Mouse (Mus musculus) forebrain, embryonic 14.5 days (tissue): ENCODE measurements at regions not wholly inside any gene's neighbourhood (a gene's known extent, or its start where the extent isn't known, plus 50 kb on each side); places are given as distances from the start of the nearest gene placed in this dataset.

Source experiments
- ATAC-seq: fragments of 200-750 bp; cut with Nextera tagmentation; 2 replicates; pipeline ENCODE4 v1.8.0; 2017; ENCODE audit warnings: mild to moderate bottlenecking, moderate library complexity
- DNase-seq: peaks from one replicate; pipeline ENCODE4 v3.0.0-alpha.2; 2015; ENCODE audit warnings: low spot score
- H3K27ac ChIP-seq: fragments of 300-500 bp; sonication (generic); 2 replicates; pipeline ENCODE4 v1.5.1; 2014; ENCODE audit warnings: low read depth, mild to moderate bottlenecking, control low read depth, low read length, moderate library complexity
- H3K27me3 ChIP-seq: fragments of 300-500 bp; sonication (generic); replicated peaks from 2 replicates; pipeline ENCODE4 v1.6.1; 2014; ENCODE audit warnings: low read length, control low read depth, mixed read lengths; ENCODE audit not compliant: control insufficient read depth, insufficient read depth
- H3K36me3 ChIP-seq: fragments of 300-500 bp; sonication (generic); 2 replicates; pipeline ENCODE4 v1.6.1; 2014; ENCODE audit warnings: low read length, control low read depth; ENCODE audit not compliant: control insufficient read depth, insufficient read depth
- H3K4me1 ChIP-seq: fragments of 300-500 bp; sonication (generic); 2 replicates; pipeline ENCODE4 v1.6.1; 2014; ENCODE audit warnings: antibody characterized with exemption, low read length, control low read depth; ENCODE audit not compliant: control insufficient read depth, insufficient read depth
- H3K4me2 ChIP-seq: fragments of 300-500 bp; sonication (generic); 2 replicates; pipeline ENCODE4 v1.6.1; 2014; ENCODE audit warnings: mild to moderate bottlenecking, control low read depth, low read length
- H3K4me3 ChIP-seq: fragments of 300-500 bp; sonication (generic); 2 replicates; pipeline ENCODE4 v1.5.1; 2014; ENCODE audit warnings: low read depth, low read length, control low read depth
- H3K9ac ChIP-seq: fragments of 300-500 bp; sonication (generic); 2 replicates; pipeline ENCODE4 v1.6.1; 2014; ENCODE audit warnings: mild to moderate bottlenecking, low read length, control low read depth, moderate library complexity
- H3K9me3 ChIP-seq: fragments of 300-500 bp; sonication (generic); replicated peaks from 2 replicates; pipeline ENCODE4 v1.6.1; 2016; ENCODE audit warnings: low read length, control low read depth, mixed read lengths; ENCODE audit not compliant: control insufficient read depth
- WGBS: fragments of 180-500 bp; shearing (Covaris S2); extraction: QIAGEN DNeasy Blood & Tissue Kit; methylation state at CpG from one replicate; pipeline ENCODE4 v1.1.7; 2014; 5-methylcytosine and 5-hydroxymethylcytosine counted together

DNA sequence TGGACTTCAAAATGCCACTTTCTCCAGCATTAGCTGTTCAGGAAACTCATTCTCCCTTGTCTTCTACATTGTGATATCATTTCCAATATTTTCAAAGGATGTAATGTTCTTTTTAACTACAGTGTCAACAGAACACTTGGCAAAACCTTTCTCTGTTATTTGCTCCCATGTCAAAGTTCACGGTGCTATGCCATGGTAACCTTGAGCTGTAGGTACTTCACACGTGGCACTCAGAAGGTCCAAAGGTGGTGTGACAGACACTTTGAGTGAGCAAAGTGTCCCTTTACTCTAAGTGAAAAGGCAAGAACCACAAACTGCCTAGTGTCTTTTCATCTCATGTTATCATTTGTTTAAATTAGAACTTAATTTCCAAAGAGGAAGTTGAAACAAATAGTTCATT is 53.3 kb upstream of the Tram2 start:
- Histone ChIP-seq H3K4me3 (no peak overlapping the region), H3K4me1 (no peaks in the 10 kb centered on the region), H3K27ac (no peak overlapping the region), H3K4me2 (no peak overlapping the region), H3K36me3 (no peaks in the 10 kb centered on the region), H3K9me3 (no peaks in the 10 kb centered on the region), H3K9ac (no peak overlapping the region), H3K27me3 (no peaks in the 10 kb centered on the region)
- ATAC-seq = no peak
- no peak for DNase-seq
- 82% methylated on average over 2 of the region's 2 CpGs for WGBS

DNA sequence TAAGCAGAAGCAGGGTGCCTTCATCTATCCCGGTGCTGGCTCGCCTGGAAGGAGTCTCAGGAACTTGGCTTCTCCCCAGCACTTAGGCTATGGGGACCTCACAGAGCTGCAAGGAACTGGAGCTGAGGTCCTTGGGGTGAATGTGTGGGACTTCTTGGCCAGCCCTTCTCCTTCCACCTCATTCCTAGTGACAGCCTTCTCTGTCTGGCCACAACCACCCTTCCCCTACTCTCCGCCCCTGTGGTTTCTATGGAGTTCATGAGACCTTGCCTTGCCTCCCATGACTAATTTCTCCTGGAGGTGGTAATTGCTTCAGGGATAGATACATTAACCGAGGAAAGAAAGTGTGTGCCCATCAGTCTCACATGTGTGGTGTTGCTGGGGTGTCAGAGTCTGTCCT is 67.9 kb upstream of the Tram2 start:
- WGBS = 85% methylated on average over 4 of the region's 4 CpGs
- no peaks in the 10 kb centered on the region for H3K27me3 ChIP-seq
- H3K4me2 ChIP-seq = no peak overlapping the region
- no peak overlapping the region for H3K4me3 ChIP-seq
- no peak for DNase-seq
- H3K4me1 ChIP-seq = no peaks in the 10 kb centered on the region
- H3K9ac ChIP-seq = no peak overlapping the region
- no peaks in the 10 kb centered on the region for H3K9me3 ChIP-seq
- no peak for ATAC-seq
- no peak overlapping the region for H3K27ac ChIP-seq
- H3K36me3 ChIP-seq = no peaks in the 10 kb centered on the region

DNA sequence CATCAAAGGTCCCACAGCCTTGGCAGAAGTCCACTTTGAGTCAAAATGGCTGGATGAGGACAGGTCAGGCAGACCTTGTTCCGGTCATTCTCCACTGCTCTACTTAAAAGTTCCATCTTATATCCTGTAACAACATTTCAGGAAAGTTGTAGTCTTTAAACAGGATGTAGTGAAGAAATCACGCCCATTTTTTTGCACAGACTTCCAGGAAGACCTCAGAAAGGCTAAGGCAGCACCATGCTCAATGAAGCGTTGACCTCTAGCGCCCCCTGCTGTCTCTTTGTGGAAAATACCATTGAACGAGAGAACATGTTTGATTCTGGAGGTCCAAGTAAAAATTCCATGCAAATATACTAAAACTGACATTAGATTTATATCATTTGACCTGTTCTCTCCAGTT is 56.6 kb upstream of the Tmem14a start:
- 22% methylated on average over 5 of the region's 5 CpGs for WGBS
- no peaks in the 10 kb centered on the region; the same call in 1 of the 2 replicates for H3K4me1 ChIP-seq
- peak; percentile 64 for ATAC-seq
- no peak overlapping the region for H3K4me2 ChIP-seq
- peak; percentile 89 for DNase-seq
- H3K27ac ChIP-seq = no peak overlapping the region
- H3K9ac ChIP-seq = no peak overlapping the region
- H3K36me3 ChIP-seq = no peaks in the 10 kb centered on the region
- no peak overlapping the region for H3K4me3 ChIP-seq
- H3K27me3 ChIP-seq = 0 out of 2 replicates have a peak, but pooled peaks cover 4% of the 10 kb centered on the region
- no peaks in the 10 kb centered on the region for H3K9me3 ChIP-seq

DNA sequence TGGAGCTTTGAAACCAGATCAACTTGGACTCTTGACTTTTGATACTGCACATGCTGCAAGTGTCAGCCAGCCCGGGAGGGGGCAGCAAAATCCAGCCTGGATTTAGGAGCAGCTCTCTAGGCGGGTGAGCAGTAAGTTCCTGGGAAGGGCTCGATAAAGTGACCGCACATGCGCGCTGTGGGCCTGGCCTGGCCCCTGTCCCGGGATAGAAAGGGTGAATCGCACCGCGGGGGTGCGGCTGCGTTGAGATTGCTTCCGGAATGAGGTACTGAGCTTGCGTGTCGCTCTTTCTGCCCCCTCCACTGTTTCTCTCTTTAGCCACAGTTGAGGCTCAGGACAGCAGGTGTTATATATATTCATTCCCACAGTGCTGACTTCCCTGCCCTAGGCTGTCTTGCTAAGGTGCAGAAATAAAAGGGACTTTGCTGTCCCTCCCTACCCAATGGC is 52.1 kb upstream of the Tmem14a start:
- H3K27ac ChIP-seq = no peak overlapping the region
- ATAC-seq = peak; percentile 95

GRCm38 (mm10) chr1:21166762-21167161 is 51.6 kb upstream of the Tmem14a start:
- Histone ChIP-seq H3K4me3 (peak overlapping the region; percentile 35), H3K9me3 (no peaks in the 10 kb centered on the region), H3K4me1 (no peaks in the 10 kb centered on the region; the same call in 1 of the 2 replicates), H3K27ac (no peak overlapping the region), H3K36me3 (no peaks in the 10 kb centered on the region), H3K27me3 (0 out of 2 replicates have a peak, but pooled peaks cover 4% of the 10 kb centered on the region), H3K4me2 (peak overlapping the region; percentile 59), H3K9ac (peak overlapping the region; percentile 41; the same call in 1 of the 2 replicates)
- ATAC-seq (peak; percentile 33; the same call in 1 of the 2 replicates), DNase-seq (no peak)
- 65% methylated on average over 4 of the region's 4 CpGs for WGBS

More for the DNA sequence above, 52.1 kb upstream of the Tmem14a start:
- Histone ChIP-seq H3K27me3 (0 out of 2 replicates have a peak, but pooled peaks cover 4% of the 10 kb centered on the region), H3K4me1 (no peaks in the 10 kb centered on the region; the same call in 1 of the 2 replicates), H3K9ac (peak overlapping the region; percentile 41; the same call in 1 of the 2 replicates), H3K36me3 (no peaks in the 10 kb centered on the region), H3K4me2 (peak overlapping the region; percentile 59), H3K9me3 (no peaks in the 10 kb centered on the region), H3K4me3 (peak overlapping the region; percentile 35)
- DNase-seq = peak; percentile 90
- WGBS = 0% methylated on average over 15 of the region's 15 CpGs
